Mouse (Mus musculus): ENCODE results near the gene Helt.

GRCm38 (mm10) chr8:46327284-46327683, 32.8 kb upstream of the Helt start:
- TF ChIP-seq SMC3 (IDR thresholded peaks at IDR 0.05; ENCODE audit: low read depth, low read length) (no peak), POLR2A (IDR thresholded peaks at IDR 0.05; ENCODE audit: low read depth, low read length) (no peak), HCFC1 (IDR thresholded peaks at IDR 0.05; ENCODE audit: low read depth, low read length) (no peak), USF2 (conservative IDR thresholded peaks at IDR 0.05; ENCODE audit: low read depth, low read length) (no peak), CTCF (conservative IDR thresholded peaks at IDR 0.05 in 1 of 2, IDR thresholded peaks at IDR 0.05 in 1 of 2; ENCODE audit: low read depth in 2 of 2, low read length in 2 of 2) (no peak), PAX5 (IDR thresholded peaks at IDR 0.05; ENCODE audit: low read length) (no peak), RCOR1 (conservative IDR thresholded peaks at IDR 0.05; ENCODE audit: low read depth, low read length) (no peak), E2F4 (IDR thresholded peaks at IDR 0.05; ENCODE audit: insufficient replicate concordance, low read depth, low read length) (no peak)

Measured in CH12.LX (cell line).